Mouse (Mus musculus): ENCODE data around the gene Sec24d. TPM values are rescaled to one million over a fixed set of nuclear protein-coding genes. Genes with fewer than 3 reads are reported as not detected.

The Sec24d gene
- polyA plus RNA-seq, 1 experiment from 2014 or later = 91.2 TPM

- H3K9me3 ChIP-seq (ENCODE audit: control insufficient read depth, low read length) = no peaks in the 10 kb centered on the region
- H3K27ac ChIP-seq (ENCODE audit: low read length) = peak overlapping the region; percentile 68
- no peaks in the 10 kb centered on the region for H3K27me3 ChIP-seq (replicated peaks; ENCODE audit: control insufficient read depth, insufficient read depth, low read length)
- ATAC-seq = no peak
- H3K4me3 ChIP-seq (ENCODE audit: low read length) = no peak overlapping the region
- no peaks in the 10 kb centered on the region; the same call in 1 of the 2 replicates for H3K4me1 ChIP-seq (ENCODE audit: control insufficient read depth, insufficient read depth, low read length)
- no peak overlapping the region for H3K9ac ChIP-seq (ENCODE audit: low read depth, low read length)
- H3K36me3 ChIP-seq (ENCODE audit: control insufficient read depth, insufficient read depth, low read length) = 0 out of 2 replicates have a peak, but pooled peaks cover under 1% of the 10 kb centered on the region
- H3K4me2 ChIP-seq (ENCODE audit: low read depth, low read length) = no peak overlapping the region
- 44% methylated on average over 5 of the region's 5 CpGs for whole genome bisulfite sequencing
Observed at GRCm38 (mm10) chr3:123313477-123313876, 46.2 kb downstream of the Sec24d start.

DNA sequence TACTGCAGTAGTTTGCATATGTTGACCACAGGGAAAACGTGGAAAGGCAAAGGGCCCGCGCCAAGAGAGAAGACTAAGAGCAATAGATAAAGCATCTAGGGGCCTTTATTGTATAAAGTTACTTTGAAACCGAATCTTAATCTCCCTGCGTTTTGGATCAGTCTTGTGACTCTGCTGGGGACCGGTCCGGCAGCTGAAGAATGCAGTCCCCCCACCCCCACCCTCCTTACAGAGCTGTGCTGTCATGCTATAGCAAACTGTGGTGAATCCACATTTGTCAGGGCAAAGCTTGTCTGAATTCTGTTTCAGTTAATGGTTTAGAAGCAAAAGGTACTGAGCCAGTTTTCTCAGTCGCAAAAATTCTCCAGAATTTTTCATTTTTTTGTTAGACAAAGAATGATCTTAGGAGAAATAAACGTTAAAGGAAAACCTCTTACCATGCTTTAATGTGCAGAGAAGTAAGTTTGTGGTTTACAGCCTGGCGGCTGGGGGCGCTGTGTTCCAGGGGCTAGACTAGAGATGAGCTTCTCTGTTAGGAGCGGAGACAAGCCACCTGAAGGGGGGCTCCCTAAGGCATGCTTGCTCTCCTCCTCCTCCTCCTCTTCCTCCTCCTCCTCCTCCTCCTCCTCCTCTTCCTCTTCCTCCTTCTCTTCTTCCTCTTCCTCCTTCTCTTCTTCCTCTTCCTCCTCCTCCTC lies 46.8 kb downstream of the Sec24d start:
- Histone ChIP-seq H3K4me3 (ENCODE audit: low read length) (no peak overlapping the region), H3K9me3 (ENCODE audit: control insufficient read depth, low read length) (no peaks in the 10 kb centered on the region), H3K4me2 (ENCODE audit: low read depth, low read length) (no peak overlapping the region; the same call in 1 of the 2 replicates), H3K36me3 (ENCODE audit: control insufficient read depth, insufficient read depth, low read length) (no peaks in the 10 kb centered on the region), H3K4me1 (ENCODE audit: control insufficient read depth, insufficient read depth, low read length) (no peaks in the 10 kb centered on the region; the same call in 1 of the 2 replicates), H3K9ac (ENCODE audit: low read depth, low read length) (no peak overlapping the region), H3K27ac (ENCODE audit: low read length) (peak overlapping the region; percentile 68), H3K27me3 (replicated peaks; ENCODE audit: control insufficient read depth, insufficient read depth, low read length) (no peaks in the 10 kb centered on the region)
- ATAC-seq = no peak
- 30% methylated on average over 12 of the region's 12 CpGs for WGBS

DNA sequence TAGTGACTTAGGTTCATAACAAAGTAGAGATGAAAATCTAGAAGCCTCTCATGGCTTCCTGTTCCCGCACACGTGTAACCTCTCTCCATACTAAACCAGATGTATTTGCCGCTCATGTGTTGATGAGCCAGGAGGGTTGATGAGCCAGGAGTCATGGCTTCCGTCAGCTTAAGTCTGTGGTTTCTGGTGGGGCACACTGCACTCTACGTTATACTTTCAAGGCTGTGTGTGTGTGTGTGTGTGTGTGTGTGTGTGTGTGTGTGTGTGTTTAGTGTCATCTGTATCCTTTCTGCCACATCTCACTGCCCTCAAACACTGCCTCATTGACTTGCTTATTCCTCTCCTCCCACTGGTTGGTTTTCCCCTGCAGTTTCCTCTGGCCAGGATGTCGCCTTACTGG lies 48.8 kb downstream of the Sec24d start:
- WGBS = 58% methylated on average over 6 of the region's 6 CpGs
- Histone ChIP-seq H3K36me3 (ENCODE audit: control insufficient read depth, insufficient read depth, low read length) (no peaks in the 10 kb centered on the region), H3K9ac (ENCODE audit: low read depth, low read length) (no peak overlapping the region), H3K9me3 (ENCODE audit: control insufficient read depth, low read length) (no peaks in the 10 kb centered on the region), H3K27me3 (replicated peaks; ENCODE audit: control insufficient read depth, insufficient read depth, low read length) (no peaks in the 10 kb centered on the region), H3K4me3 (ENCODE audit: low read length) (no peak overlapping the region), H3K27ac (ENCODE audit: low read length) (no peak overlapping the region), H3K4me1 (ENCODE audit: control insufficient read depth, insufficient read depth, low read length) (no peaks in the 10 kb centered on the region; the same call in 1 of the 2 replicates), H3K4me2 (ENCODE audit: low read depth, low read length) (no peak overlapping the region)
- no peak for ATAC-seq

- Histone ChIP-seq H3K4me2 (ENCODE audit: low read depth, low read length) (no peak overlapping the region), H3K9me3 (ENCODE audit: control insufficient read depth, low read length) (no peaks in the 10 kb centered on the region), H3K4me1 (ENCODE audit: control insufficient read depth, insufficient read depth, low read length) (no peaks in the 10 kb centered on the region; the same call in 1 of the 2 replicates), H3K4me3 (ENCODE audit: low read length) (no peak overlapping the region), H3K36me3 (ENCODE audit: control insufficient read depth, insufficient read depth, low read length) (no peaks in the 10 kb centered on the region), H3K9ac (ENCODE audit: low read depth, low read length) (no peak overlapping the region), H3K27ac (ENCODE audit: low read length) (no peak overlapping the region), H3K27me3 (replicated peaks; ENCODE audit: control insufficient read depth, insufficient read depth, low read length) (no peaks in the 10 kb centered on the region)
- 68% methylated on average over 9 of the region's 9 CpGs for WGBS
- ATAC-seq = no peak
Observed at GRCm38 (mm10) chr3:123317081-123317480, 49.8 kb downstream of the Sec24d start.

DNA sequence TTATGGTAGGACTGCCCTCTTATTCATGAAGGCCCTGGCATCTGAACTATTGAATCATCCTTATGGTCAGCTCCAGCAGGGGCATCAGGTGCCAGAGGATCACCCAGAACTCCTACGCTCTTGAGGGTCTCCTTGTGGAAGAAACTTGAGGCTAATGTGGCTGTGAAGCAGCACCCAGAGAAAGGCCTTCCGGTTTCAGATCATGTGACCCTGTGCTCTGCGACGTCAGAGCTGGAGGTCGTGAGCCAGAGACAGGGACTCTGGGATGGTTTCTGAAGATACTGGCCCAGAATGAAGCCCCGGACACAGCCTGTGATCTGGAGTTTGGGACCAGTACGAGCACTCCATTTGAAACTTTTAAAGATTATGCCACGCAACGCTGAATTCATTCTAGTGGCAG lies 53.1 kb downstream of the Sec24d start:
- WGBS = 80% methylated on average over 9 of the region's 9 CpGs
- Histone ChIP-seq H3K27ac (ENCODE audit: low read length) (no peak overlapping the region; the same call in 1 of the 2 replicates), H3K4me3 (ENCODE audit: low read length) (no peak overlapping the region), H3K9me3 (ENCODE audit: control insufficient read depth, low read length) (no peaks in the 10 kb centered on the region), H3K27me3 (replicated peaks; ENCODE audit: control insufficient read depth, insufficient read depth, low read length) (no peaks in the 10 kb centered on the region), H3K9ac (ENCODE audit: low read depth, low read length) (no peak overlapping the region), H3K36me3 (ENCODE audit: control insufficient read depth, insufficient read depth, low read length) (0 out of 2 replicates have a peak, but pooled peaks cover 5% of the 10 kb centered on the region), H3K4me2 (ENCODE audit: low read depth, low read length) (no peak overlapping the region), H3K4me1 (ENCODE audit: control insufficient read depth, insufficient read depth, low read length) (peaks cover 22% of the 10 kb centered on the region)
- ATAC-seq = no peak

- H3K9ac ChIP-seq (ENCODE audit: low read depth, low read length) = no peak overlapping the region
- H3K4me2 ChIP-seq (ENCODE audit: low read depth, low read length) = no peak overlapping the region
- no peaks in the 10 kb centered on the region for H3K27me3 ChIP-seq (replicated peaks; ENCODE audit: control insufficient read depth, insufficient read depth, low read length)
- no peak for ATAC-seq
- no peak overlapping the region for H3K4me3 ChIP-seq (ENCODE audit: low read length)
- peak overlapping the region; percentile 54; the same call in 1 of the 2 replicates for H3K27ac ChIP-seq (ENCODE audit: low read length)
- H3K36me3 ChIP-seq (ENCODE audit: control insufficient read depth, insufficient read depth, low read length) = 0 out of 2 replicates have a peak, but pooled peaks cover 5% of the 10 kb centered on the region
- no peaks in the 10 kb centered on the region for H3K9me3 ChIP-seq (ENCODE audit: control insufficient read depth, low read length)
- H3K4me1 ChIP-seq (ENCODE audit: control insufficient read depth, insufficient read depth, low read length) = peaks cover 27% of the 10 kb centered on the region
- 86% methylated on average over 6 of the region's 6 CpGs for WGBS
Observed at GRCm38 (mm10) chr3:123321612-123322011, 54.4 kb downstream of the Sec24d start.

DNA sequence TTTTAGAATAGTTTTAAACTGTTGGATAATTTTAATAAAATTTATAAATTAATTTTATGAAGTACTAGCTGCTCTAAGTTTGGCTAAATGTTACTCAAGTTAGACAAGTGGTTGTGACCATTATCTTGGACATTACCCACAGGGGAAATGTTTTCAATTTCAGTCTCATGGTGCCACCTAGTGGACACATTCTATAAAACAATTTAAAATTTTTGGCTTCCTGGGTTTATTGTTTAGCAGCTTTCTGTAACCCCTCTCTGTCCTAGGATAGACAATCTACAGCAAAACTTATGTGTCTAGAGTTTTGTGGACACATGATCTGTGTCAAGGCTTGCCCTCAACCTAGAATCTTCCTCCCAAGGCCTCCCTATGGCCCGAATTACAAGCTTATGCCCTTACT lies 54.9 kb downstream of the Sec24d start:
- H3K9me3 ChIP-seq (ENCODE audit: control insufficient read depth, low read length) = no peaks in the 10 kb centered on the region
- no peak overlapping the region for H3K4me3 ChIP-seq (ENCODE audit: low read length)
- no peaks in the 10 kb centered on the region for H3K27me3 ChIP-seq (replicated peaks; ENCODE audit: control insufficient read depth, insufficient read depth, low read length)
- 0 out of 2 replicates have a peak, but pooled peaks cover 5% of the 10 kb centered on the region for H3K36me3 ChIP-seq (ENCODE audit: control insufficient read depth, insufficient read depth, low read length)
- no peak overlapping the region for H3K9ac ChIP-seq (ENCODE audit: low read depth, low read length)
- no peak for ATAC-seq
- peaks cover 27% of the 10 kb centered on the region for H3K4me1 ChIP-seq (ENCODE audit: control insufficient read depth, insufficient read depth, low read length)
- WGBS = 49% methylated on average over 1 of the region's 1 CpGs
- H3K4me2 ChIP-seq (ENCODE audit: low read depth, low read length) = no peak overlapping the region
- no peak overlapping the region for H3K27ac ChIP-seq (ENCODE audit: low read length)

DNA sequence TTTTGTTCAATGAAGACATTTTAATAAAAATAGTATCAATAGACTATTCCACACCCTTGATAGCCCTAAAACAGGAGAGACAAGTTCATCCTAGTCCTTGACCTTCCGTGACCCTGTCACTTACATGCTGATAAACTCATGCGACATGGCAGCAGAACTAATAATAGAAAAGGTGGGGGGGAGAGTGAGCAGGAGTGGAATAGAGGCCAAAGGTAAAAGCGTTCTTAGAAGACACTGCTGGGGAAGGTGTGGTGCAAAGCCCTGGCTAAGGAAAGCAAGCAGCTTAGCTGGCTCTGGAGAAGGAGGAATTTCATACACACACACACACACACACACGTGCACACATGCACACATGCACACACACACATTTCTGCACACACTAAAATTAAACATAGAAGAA lies 57.1 kb downstream of the Sec24d start:
- ATAC-seq = peak; percentile 61; the same call in 1 of the 2 replicates
- H3K4me2 ChIP-seq (ENCODE audit: low read depth, low read length) = peak overlapping the region; percentile 19; the same call in 1 of the 2 replicates
- WGBS = 30% methylated on average over 4 of the region's 4 CpGs

DNA sequence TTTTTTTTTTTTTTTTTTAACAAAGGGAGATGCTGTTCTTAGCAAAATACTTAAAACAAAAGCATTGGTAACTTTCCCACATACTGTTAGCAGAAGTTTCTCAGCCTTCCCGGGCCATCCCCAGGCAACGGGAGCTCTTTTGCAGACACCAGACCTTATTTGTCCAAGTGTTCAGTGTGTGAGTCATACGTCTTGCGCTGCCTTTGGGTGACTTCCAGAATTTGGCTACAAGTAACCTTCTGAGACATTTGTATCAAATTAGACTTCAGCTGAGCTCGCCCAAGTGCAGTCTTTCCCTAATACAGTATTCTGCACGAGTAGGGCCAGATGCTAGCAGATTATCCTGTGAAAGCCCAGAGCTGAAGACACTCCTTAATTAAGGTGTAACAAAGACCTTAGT lies 62.0 kb downstream of the Sec24d start:
- Histone ChIP-seq H3K36me3 (ENCODE audit: control insufficient read depth, insufficient read depth, low read length) (no peaks in the 10 kb centered on the region), H3K9me3 (ENCODE audit: control insufficient read depth, low read length) (no peaks in the 10 kb centered on the region), H3K4me2 (ENCODE audit: low read depth, low read length) (no peak overlapping the region), H3K9ac (ENCODE audit: low read depth, low read length) (no peak overlapping the region), H3K27me3 (replicated peaks; ENCODE audit: control insufficient read depth, insufficient read depth, low read length) (no peaks in the 10 kb centered on the region), H3K4me1 (ENCODE audit: control insufficient read depth, insufficient read depth, low read length) (peaks cover 31% of the 10 kb centered on the region), H3K27ac (ENCODE audit: low read length) (peak overlapping the region; percentile 73; the same call in 1 of the 2 replicates), H3K4me3 (ENCODE audit: low read length) (no peak overlapping the region)
- 47% methylated on average over 6 of the region's 6 CpGs for WGBS
- ATAC-seq = peak; percentile 57; the same call in 1 of the 2 replicates

More for the DNA sequence above, 57.1 kb downstream of the Sec24d start:
- no peak overlapping the region for H3K4me3 ChIP-seq (ENCODE audit: low read length)
- peak overlapping the region; percentile 80 for H3K27ac ChIP-seq (ENCODE audit: low read length)
- peaks cover 37% of the 10 kb centered on the region for H3K4me1 ChIP-seq (ENCODE audit: control insufficient read depth, insufficient read depth, low read length)
- H3K9me3 ChIP-seq (ENCODE audit: control insufficient read depth, low read length) = no peaks in the 10 kb centered on the region
- H3K36me3 ChIP-seq (ENCODE audit: control insufficient read depth, insufficient read depth, low read length) = 0 out of 2 replicates have a peak, but pooled peaks cover 5% of the 10 kb centered on the region
- peak overlapping the region; percentile 45; the same call in 1 of the 2 replicates for H3K9ac ChIP-seq (ENCODE audit: low read depth, low read length)
- H3K27me3 ChIP-seq (replicated peaks; ENCODE audit: control insufficient read depth, insufficient read depth, low read length) = no peaks in the 10 kb centered on the region
